Mouse (Mus musculus) kidney, postnatal 14 days (tissue): ENCODE measurements at regions not wholly inside any gene's neighbourhood (a gene's known extent, or its start where the extent isn't known, plus 50 kb on each side); places are given as distances from the start of the nearest gene placed in this dataset.

Experiments
- DNase-seq: peaks from one replicate; pipeline ENCODE4 v3.0.0; 2022; ENCODE audit warnings: mixed read lengths

- DNase-seq: no peak
Observed at GRCm38 (mm10) chr14:47795062-47795461, 146.8 kb downstream of the Ktn1 start.

- DNase-seq: no peak
Observed at GRCm38 (mm10) chr14:47798203-47798602, 150.0 kb downstream of the Ktn1 start.

- peak; percentile 25 for DNase-seq
Observed at GRCm38 (mm10) chr14:47799564-47799963, 151.3 kb downstream of the Ktn1 start.

GRCm38 (mm10) chr14:47805202-47805601, 157.0 kb downstream of the Ktn1 start:
- DNase-seq: no peak

- no peak for DNase-seq
Observed at GRCm38 (mm10) chr14:47805771-47806535, 157.7 kb downstream of the Ktn1 start.

GRCm38 (mm10) chr14:47808097-47808910, 160.1 kb downstream of the Ktn1 start:
- no peak for DNase-seq

- no peak for DNase-seq
Observed at GRCm38 (mm10) chr14:47818224-47818623, 170.0 kb downstream of the Ktn1 start.

- no peak for DNase-seq
Observed at GRCm38 (mm10) chr14:47818641-47819040, 170.4 kb downstream of the Ktn1 start.

- no peak for DNase-seq
Observed at GRCm38 (mm10) chr14:47820571-47821143, 172.4 kb downstream of the Ktn1 start.

GRCm38 (mm10) chr14:47823182-47823581, 174.9 kb downstream of the Ktn1 start:
- DNase-seq: no peak

GRCm38 (mm10) chr14:47823696-47824095, 175.4 kb downstream of the Ktn1 start:
- no peak for DNase-seq

GRCm38 (mm10) chr14:47825446-47825956, 177.3 kb downstream of the Ktn1 start:
- no peak for DNase-seq

GRCm38 (mm10) chr14:47826545-47826944, 178.3 kb downstream of the Ktn1 start:
- DNase-seq: no peak

GRCm38 (mm10) chr14:47827623-47828022, 179.4 kb downstream of the Ktn1 start:
- no peak for DNase-seq

- no peak for DNase-seq
Observed at GRCm38 (mm10) chr14:47833696-47834095, 185.4 kb downstream of the Ktn1 start.

GRCm38 (mm10) chr14:47835408-47835807, 187.2 kb downstream of the Ktn1 start:
- DNase-seq: no peak

GRCm38 (mm10) chr14:47839493-47840215, 191.4 kb downstream of the Ktn1 start:
- DNase-seq: peak; percentile 14

GRCm38 (mm10) chr14:47844366-47844765, 196.1 kb downstream of the Ktn1 start:
- no peak for DNase-seq

GRCm38 (mm10) chr14:47848861-47849260, 200.6 kb downstream of the Ktn1 start:
- DNase-seq: no peak

GRCm38 (mm10) chr14:47856280-47856765, 208.1 kb downstream of the Ktn1 start:
- DNase-seq: no peak

- DNase-seq: no peak
Observed at GRCm38 (mm10) chr14:47857271-47857670, 209.0 kb downstream of the Ktn1 start.

- DNase-seq: peak; percentile 18
Observed at GRCm38 (mm10) chr14:47857731-47858556, 209.7 kb downstream of the Ktn1 start.
